Mouse (Mus musculus) frontal cortex, postnatal 25 days (tissue): ENCODE measurements around the gene Ldlrad1.

Experiments
- DNase-seq, 2 experiments: peaks; one replicate each; pipeline ENCODE4 v3.0.0; 2022; ENCODE audit warnings: low spot score in 2 of 2

Gene Ldlrad1

DNA sequence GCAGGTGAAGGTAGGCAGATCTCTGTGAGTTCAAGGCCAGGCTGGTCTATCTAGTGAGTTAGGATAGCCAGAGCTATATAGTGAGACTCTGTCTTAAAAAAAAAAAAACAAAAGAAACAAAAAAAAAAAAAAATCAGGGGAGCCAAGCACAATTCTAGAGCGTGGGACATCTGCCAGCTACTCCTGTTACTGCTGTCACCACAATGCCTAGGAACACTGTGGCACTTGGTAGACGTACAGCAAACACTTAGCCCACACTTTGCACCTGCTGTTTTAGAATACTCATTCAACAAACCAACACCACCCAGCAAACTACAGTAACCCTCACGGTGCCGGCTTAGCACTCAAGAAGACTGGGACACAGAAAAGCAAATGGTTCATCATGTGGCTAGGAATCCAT is 2.5 kb downstream of the Ldlrad1 start:
- DNase-seq: no peak

DNA sequence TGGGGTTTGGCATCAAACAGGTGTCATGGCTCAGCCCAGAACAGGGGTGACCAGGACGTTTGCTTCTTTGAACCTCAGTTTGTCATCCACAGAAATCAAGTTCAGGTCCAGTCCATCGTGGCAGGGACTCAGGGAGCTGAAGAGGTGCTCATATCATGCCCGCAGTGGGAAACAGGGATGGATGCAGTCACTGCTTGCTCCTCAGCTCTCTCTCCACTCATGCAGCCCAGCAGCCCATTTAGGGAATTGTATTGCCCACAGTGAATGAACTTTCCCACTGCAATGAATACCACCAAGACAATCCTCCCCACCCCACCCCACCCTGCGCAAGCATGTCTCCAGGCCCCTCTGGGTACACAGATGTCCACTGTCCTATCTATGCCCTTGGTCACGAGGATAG is 3.0 kb downstream of the Ldlrad1 start:
- no peak for DNase-seq

GRCm38 (mm10) chr4:107213279-107214011 is 4.5 kb downstream of the Ldlrad1 start:
- no peak for DNase-seq

DNA sequence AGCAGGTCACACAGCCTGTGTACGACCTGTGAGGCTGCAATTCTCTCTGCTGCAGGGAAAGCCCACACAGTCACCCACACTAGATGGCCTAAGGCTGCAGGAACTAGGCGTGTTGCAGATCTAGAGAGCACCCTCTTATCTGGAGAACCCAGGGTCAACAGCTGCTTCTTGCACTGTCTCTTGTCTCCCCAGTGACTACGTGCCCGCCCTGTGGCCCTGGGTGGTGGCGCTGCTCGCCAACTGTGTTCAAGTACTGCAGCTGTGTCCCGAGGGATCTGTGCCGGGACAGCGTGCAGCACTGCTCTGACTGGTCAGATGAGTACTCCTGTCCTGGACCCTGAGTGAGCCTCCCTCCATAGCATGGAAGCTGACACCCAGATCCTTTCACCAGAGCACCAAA is 8.6 kb downstream of the Ldlrad1 start:
- no peak for DNase-seq

DNA sequence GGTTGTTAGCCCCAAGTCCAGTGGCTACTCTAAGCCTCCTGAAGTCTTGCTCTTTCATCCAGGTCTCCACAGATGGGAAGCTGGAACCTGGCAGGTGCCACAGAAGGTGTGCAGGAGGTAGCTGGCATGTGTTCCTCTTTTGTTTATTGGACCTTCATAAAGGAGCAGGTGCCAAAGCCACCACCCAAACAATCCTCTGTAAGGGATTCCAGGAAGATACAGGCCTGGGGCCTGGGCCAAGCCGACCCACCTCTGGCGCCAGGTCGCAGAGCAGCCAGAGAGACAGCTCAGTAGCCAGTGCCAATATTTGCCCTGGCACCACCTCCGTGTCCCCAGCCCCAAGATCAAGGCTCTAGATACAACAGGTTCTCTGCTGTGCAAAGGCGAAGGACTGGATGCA is 12.5 kb downstream of the Ldlrad1 start:
- no peak for DNase-seq

GRCm38 (mm10) chr4:107223225-107224204 is 14.5 kb downstream of the Ldlrad1 start:
- no peak for DNase-seq

- DNase-seq: no peak
Observed at GRCm38 (mm10) chr4:107226313-107226712, 17.3 kb downstream of the Ldlrad1 start.

DNA sequence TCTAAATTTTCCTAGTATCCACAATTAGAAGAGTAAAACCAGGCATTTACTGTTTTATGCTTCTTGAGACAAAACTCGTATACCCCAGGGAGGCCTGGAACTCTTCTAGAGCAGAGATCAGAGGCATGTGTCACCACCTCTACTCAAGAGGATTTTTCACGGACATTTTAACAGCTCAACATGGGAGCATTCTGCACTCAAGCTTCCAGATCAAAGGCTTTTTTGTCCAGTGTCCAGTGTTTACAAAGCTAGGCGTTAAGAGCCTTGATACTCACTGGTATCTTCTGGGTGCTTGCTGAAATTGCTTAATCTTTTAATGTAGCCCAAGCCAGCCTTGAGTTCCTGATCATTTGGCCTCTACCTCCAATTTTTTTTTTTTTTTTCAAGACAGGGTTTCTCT is 23.2 kb downstream of the Ldlrad1 start:
- no peak for DNase-seq

GRCm38 (mm10) chr4:107238253-107238652 is 29.3 kb downstream of the Ldlrad1 start:
- no peak for DNase-seq

DNA sequence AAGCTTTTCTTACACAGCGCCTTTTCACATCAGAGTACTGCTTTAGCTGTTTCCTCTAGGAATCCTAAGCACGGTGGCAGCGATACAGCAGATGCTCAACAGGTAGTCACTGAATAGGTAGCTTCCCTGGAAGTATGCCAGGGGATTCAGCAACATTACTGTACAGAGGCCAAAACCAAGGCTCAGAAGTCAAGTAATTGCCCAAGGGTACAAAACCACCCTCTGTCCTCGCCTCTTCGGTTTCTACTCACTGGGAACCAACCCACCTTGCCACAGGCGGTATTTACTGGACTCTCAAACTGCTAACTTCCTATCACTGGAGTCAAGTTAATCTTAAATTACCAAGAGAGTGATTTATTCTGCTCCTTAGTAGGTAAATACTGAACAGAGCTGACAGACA is 31.2 kb downstream of the Ldlrad1 start:
- no peak for DNase-seq

DNA sequence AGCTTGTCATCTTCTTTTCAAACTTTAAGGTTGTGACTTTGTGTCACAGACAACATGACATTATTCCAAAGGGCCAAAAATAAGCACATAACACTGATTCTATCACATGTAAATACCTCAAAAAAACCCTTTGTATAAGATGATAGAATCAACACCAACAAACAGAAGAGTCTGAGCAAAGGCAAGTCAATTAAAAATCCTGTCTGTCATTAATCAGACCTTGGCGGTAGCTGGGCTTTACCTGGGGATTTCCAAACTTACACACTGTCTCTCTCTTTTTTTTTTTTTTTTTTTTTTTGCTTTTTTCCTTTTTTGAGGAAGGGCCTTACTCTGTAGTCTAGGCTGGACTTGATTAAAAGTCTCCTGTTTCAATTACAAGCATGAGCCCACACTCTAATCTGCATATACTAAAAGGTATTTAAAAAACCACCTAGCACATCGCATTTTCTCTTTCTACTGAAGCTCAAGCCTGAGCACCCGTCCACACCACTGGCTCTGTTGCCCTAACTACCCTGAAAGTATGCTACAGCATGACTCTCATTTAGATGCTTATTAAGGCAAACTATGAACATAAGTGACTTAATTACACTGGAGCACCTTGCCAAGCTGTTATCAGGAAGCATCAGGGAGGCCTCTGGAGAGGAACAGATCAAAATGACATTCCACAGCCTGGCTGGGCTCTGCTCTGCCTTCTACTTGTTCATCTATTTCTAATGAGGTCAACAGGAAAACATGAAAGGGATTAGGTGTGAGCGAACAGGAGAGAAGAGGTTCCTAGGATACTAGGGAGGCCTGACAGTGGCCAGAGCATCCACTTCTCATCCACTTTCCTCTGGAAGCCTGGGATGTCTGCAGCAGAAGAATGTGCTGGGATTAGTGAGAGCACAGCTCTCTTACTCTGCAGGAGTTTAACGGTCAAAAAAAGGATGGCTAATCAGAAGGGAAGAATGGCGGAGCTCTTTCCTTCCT is 34.7 kb downstream of the Ldlrad1 start:
- DNase-seq: no peak

DNA sequence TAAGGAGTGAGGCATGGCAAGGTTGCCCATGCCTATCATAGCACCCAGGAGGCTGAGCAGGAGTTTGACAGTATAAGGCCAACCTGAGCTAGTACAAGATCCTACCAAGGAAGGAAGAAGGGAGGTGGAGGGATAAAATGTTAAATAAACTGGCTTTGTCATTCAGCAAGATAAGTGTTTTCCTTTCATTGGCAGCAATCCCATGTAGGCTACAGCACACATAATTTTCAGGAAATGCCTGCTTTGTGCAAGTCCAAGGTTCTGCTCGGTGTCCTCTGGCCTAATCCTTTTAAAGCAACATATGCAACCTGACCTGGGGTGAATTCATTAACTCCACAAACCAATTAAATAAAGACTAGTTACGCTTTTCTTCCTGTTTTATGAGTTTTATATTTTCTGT is 36.4 kb downstream of the Ldlrad1 start:
- no peak for DNase-seq

DNA sequence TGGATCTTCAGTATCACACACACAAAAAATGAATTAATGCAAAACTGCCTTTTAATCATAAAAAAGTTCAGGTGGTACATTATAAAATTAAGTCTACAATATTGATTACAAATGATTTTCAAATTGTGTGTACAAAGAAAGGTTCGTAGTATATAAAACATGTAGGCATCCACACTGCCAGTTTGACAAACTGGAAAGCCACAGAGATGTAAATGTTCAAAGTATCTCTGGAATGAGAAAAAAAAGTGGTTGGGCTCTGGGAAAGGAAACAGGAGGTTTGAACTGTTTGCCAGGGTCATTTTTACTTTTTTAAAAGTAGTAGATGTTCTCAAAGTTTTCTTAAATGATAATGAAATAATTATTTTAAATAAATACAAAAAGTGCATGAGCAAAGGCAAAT is 37.1 kb downstream of the Ldlrad1 start:
- DNase-seq: no peak

DNA sequence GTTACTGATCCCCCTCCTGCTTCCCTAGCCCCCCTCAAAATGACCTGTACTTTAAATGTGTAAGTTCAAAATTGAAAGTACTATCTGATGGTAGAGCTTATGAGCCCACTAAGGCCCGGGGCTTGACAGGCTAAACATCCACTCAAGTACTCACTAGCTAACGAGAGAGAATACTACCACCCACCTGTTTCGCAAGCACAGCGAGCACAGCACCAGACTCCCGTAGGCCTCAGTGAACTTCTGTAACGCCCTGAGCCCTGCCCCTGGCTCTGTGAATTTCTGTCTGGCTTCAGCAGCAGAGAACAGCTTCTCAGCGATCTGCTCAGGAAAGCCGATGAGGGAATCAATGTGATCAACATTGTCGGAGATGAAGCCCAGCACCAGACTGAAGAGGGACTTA is 38.1 kb downstream of the Ldlrad1 start:
- no peak for DNase-seq

GRCm38 (mm10) chr4:107248061-107248460 is 39.1 kb downstream of the Ldlrad1 start:
- DNase-seq: no peak

GRCm38 (mm10) chr4:107249471-107249870 is 40.5 kb downstream of the Ldlrad1 start:
- DNase-seq: no peak

DNA sequence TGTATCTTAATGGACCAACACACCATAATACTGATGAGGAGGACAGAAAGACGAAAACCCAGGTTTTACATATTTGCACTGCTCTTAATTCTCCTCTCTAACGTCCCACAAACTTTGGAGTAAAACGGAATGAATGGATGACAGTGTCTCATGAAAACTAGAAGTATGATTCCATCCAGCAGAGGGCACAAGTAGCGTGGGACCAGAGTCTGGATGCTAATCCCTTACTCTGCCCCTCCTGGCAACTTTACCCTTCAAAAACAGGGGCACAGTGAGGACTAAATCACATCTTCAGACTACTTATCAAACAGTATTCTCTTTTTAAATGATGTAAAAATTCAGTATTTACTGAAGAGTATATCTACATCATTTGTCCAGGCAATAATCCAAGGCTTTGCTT is 41.5 kb downstream of the Ldlrad1 start:
- no peak for DNase-seq

- DNase-seq: no peak
Observed at GRCm38 (mm10) chr4:107252522-107252921, 43.5 kb downstream of the Ldlrad1 start.

- DNase-seq: peak; percentile 85 to 87
Observed at GRCm38 (mm10) chr4:107253125-107254091, 44.4 kb downstream of the Ldlrad1 start, which contains the start of the genes Lrrc42 and Hspb11. Gene Lrrc42 (minus strand): TSS chr4:107253532. Gene Hspb11 (plus strand): TSS chr4:107253593.

GRCm38 (mm10) chr4:107254414-107254813 is 45.4 kb downstream of the Ldlrad1 start:
- no peak for DNase-seq
